Mouse (Mus musculus) stomach, postnatal 0 days (tissue): ENCODE measurements around the gene Gstp2. TPM values are rescaled to one million over a fixed set of nuclear protein-coding genes. Genes with fewer than 3 reads are reported as not detected.

Experiments used
- ATAC-seq: fragments of 200-750 bp; cut with Nextera tagmentation; 2 replicates; pipeline ENCODE4 v1.8.0; 2017; ENCODE audit not compliant: low FRiP score, low TSS enrichment
- DNase-seq: peaks from one replicate; pipeline ENCODE4 v3.0.0-alpha.2; 2016; ENCODE audit warnings: low spot score
- H3K27ac ChIP-seq: fragments of 300-500 bp; sonication (generic); replicated peaks from 2 replicates; pipeline ENCODE4 v1.5.1; 2014; ENCODE audit warnings: mild to moderate bottlenecking, control low read depth
- H3K27me3 ChIP-seq: fragments of 300-500 bp; sonication (generic); 2 replicates; pipeline ENCODE4 v1.6.1; 2014; ENCODE audit warnings: low read length; ENCODE audit not compliant: control insufficient read depth, insufficient read depth
- H3K36me3 ChIP-seq: fragments of 300-500 bp; sonication (generic); 2 replicates; pipeline ENCODE4 v1.6.1; 2014; ENCODE audit warnings: low read length, mixed read lengths; ENCODE audit not compliant: control insufficient read depth, insufficient read depth
- H3K4me1 ChIP-seq: fragments of 300-500 bp; sonication (generic); replicated peaks from 2 replicates; pipeline ENCODE4 v1.6.1; 2014; ENCODE audit warnings: antibody characterized with exemption; ENCODE audit not compliant: control insufficient read depth, insufficient read depth
- H3K4me2 ChIP-seq: fragments of 300-500 bp; sonication (generic); replicated peaks from 2 replicates; pipeline ENCODE4 v1.6.1; 2014; ENCODE audit warnings: low read depth, mild to moderate bottlenecking, control low read depth, moderate library complexity
- H3K4me3 ChIP-seq: fragments of 300-500 bp; sonication (generic); 2 replicates; pipeline ENCODE4 v1.5.1; 2014; ENCODE audit warnings: low read depth, low read length, control low read depth
- H3K9ac ChIP-seq: fragments of 300-500 bp; sonication (generic); 2 replicates; pipeline ENCODE4 v1.6.1; 2014; ENCODE audit warnings: mild to moderate bottlenecking, low read length, control low read depth, mixed read lengths
- H3K9me3 ChIP-seq: fragments of 300-500 bp; sonication (generic); 2 replicates; pipeline ENCODE4 v1.6.1; 2016; ENCODE audit warnings: low read length; ENCODE audit not compliant: control insufficient read depth
- CTCF ChIP-seq: IDR thresholded peaks from 2 replicates; pipeline ENCODE4 v1.5.1; 2016; ENCODE audit warnings: antibody characterized with exemption, low read depth, mild to moderate bottlenecking, moderate library complexity
- EP300 ChIP-seq: optimal IDR thresholded peaks from 2 replicates; pipeline ENCODE3; 2016; ENCODE audit warnings: antibody characterized with exemption
- WGBS: fragments of 180-500 bp; shearing (Covaris S2); extraction: QIAGEN DNeasy Blood & Tissue Kit; methylation state at CpG from one replicate; pipeline ENCODE4 v1.1.7; 2014; 5-methylcytosine and 5-hydroxymethylcytosine counted together
- polyA plus RNA-seq: library from polyadenylated mRNA; unstranded; fragments of >200 nt; fragmentation: Nextera tagmentation; extraction: Ambion mirVana; gene quantifications from 2 replicates; pipeline ENCODE4 v1.2.1, GENCODE M21; 2015

Gene Gstp2
- 85.2 and 93.1 TPM in 2 replicates for polyA plus RNA-seq

- ATAC-seq: peak; percentile 90
- WGBS: 11% methylated on average over 16 of the region's 16 CpGs
- no peaks in the 10 kb centered on the region for H3K27me3 ChIP-seq
Observed at GRCm38 (mm10) chr19:4045966-4046865, at the start of gene Gstp2. Gene Gstp2, minus strand, starts transcription at chr19:4046023.

DNA sequence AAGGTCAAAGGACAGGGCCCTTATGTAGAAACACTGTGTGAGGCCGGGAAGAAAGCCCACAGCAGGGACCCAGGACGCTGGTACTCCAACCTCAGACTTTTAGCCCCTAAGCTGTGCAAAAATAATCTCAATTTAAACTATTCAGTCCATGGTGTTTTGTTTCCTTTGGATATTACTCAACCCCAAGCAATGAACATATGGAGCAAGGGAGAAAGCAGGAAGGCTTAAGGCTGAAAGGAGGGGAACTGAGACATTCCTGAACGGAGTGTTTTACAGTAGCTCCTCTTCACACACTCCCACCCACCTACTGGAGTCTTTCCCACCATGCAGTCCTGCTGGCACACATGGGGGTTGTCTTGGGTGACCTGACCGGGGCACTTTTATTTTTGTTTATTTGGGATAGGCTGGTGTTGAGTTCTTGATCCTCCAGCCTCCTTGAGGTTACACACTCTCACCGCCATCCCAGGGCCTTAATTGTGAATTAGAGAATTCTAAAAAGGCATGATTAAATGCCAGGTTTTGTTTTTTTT, 49.0 kb upstream of the Gstp2 start:
- no peaks in the 10 kb centered on the region for H3K9me3 ChIP-seq
- 76% methylated on average over 5 of the region's 5 CpGs for WGBS
- no peak overlapping the region for H3K4me2 ChIP-seq
- H3K9ac ChIP-seq: no peak overlapping the region
- TF ChIP-seq EP300 (no peak), CTCF (no peak)
- no peak for DNase-seq
- peaks cover 16% of the 10 kb centered on the region for H3K4me1 ChIP-seq
- no peak for ATAC-seq
- no peaks in the 10 kb centered on the region for H3K27me3 ChIP-seq
- no peak overlapping the region for H3K27ac ChIP-seq
- no peaks in the 10 kb centered on the region for H3K36me3 ChIP-seq
- no peak overlapping the region for H3K4me3 ChIP-seq

More at GRCm38 (mm10) chr19:4045966-4046865, at the start of gene Gstp2:
- Histone ChIP-seq H3K36me3 (no peaks in the 10 kb centered on the region), H3K9me3 (no peaks in the 10 kb centered on the region), H3K9ac (no peak within 1 kb of the TSS), H3K4me2 (peak within 1 kb of the TSS; percentile 37), H3K4me1 (no peaks in the 10 kb centered on the region), H3K4me3 (no peak within 1 kb of the TSS), H3K27ac (peak within 1 kb of the TSS; percentile 93)
- DNase-seq: peak; percentile 92
- peak; percentile 96 for TF ChIP-seq EP300
- peak; percentile 78 for TF ChIP-seq CTCF

GRCm38 (mm10) chr19:4094348-4094747, 48.5 kb upstream of the Gstp2 start:
- WGBS: 56% methylated on average over 3 of the region's 3 CpGs
- no peak overlapping the region for H3K9ac ChIP-seq
- H3K27me3 ChIP-seq: no peaks in the 10 kb centered on the region
- DNase-seq (no peak), ATAC-seq (no peak)
- H3K4me3 ChIP-seq: no peak overlapping the region
- no peak overlapping the region for H3K4me2 ChIP-seq
- no peak overlapping the region for H3K27ac ChIP-seq
- H3K36me3 ChIP-seq: no peaks in the 10 kb centered on the region
- TF ChIP-seq EP300: no peak
- TF ChIP-seq CTCF: no peak
- H3K4me1 ChIP-seq: peaks cover 12% of the 10 kb centered on the region
- H3K9me3 ChIP-seq: no peaks in the 10 kb centered on the region

DNA sequence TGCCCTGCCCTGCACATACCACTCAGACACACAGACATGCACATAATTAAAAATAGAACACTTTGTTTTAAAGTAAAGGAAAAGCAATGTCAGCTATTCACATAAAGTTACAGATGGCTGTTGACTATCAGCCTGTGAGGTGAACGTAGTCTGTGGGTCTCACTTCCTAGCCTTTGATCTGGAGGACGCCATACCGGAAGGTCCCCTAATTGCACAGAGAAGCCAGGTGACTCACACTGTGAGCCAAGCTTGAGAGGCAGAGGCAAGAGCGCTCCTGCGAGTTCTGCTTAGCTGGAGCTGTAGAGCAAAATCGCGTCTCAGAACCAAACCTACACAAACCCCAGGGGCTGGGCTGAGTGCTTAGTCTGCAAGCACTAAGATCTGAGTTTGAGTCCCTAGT, 47.9 kb upstream of the Gstp2 start:
- H3K27ac ChIP-seq: no peak overlapping the region
- 64% methylated on average over 7 of the region's 7 CpGs for WGBS
- H3K9ac ChIP-seq: no peak overlapping the region
- H3K27me3 ChIP-seq: no peaks in the 10 kb centered on the region
- TF ChIP-seq CTCF (no peak), EP300 (no peak)
- H3K36me3 ChIP-seq: no peaks in the 10 kb centered on the region
- H3K9me3 ChIP-seq: no peaks in the 10 kb centered on the region
- H3K4me2 ChIP-seq: no peak overlapping the region
- peaks cover 8% of the 10 kb centered on the region; the same call in 1 of the 2 replicates for H3K4me1 ChIP-seq
- no peak overlapping the region for H3K4me3 ChIP-seq
- ATAC-seq: no peak
- DNase-seq: no peak

GRCm38 (mm10) chr19:4092750-4093149, 46.9 kb upstream of the Gstp2 start:
- no peak for TF ChIP-seq CTCF
- TF ChIP-seq EP300: no peak
- ATAC-seq (no peak), DNase-seq (no peak)
- Histone ChIP-seq H3K36me3 (no peaks in the 10 kb centered on the region), H3K9ac (no peak overlapping the region), H3K27ac (no peak overlapping the region), H3K4me1 (0 out of 2 replicates have a peak, but pooled peaks cover 3% of the 10 kb centered on the region), H3K27me3 (no peaks in the 10 kb centered on the region), H3K9me3 (no peaks in the 10 kb centered on the region), H3K4me2 (no peak overlapping the region), H3K4me3 (no peak overlapping the region)
- 86% methylated on average over 3 of the region's 3 CpGs for WGBS

DNA sequence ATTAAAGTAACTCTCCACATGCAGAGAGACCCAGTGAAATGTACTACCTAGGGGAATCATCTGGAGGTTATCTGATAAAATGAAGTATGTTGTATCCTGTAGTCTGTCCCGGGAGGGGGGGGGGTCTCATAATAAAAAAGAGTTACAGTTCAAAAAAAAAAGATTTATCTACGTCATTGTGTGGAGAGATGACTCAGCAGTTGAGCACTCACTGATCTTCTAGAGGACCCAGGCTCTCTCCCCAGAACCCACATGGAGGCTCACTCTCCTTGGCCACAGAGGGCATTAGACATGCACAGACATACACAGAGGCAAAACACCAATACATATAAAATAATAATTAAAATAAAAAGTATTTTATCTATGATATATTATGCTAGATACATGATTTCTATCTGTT, 45.6 kb upstream of the Gstp2 start:
- DNase-seq: no peak
- Histone ChIP-seq H3K4me3 (no peak overlapping the region), H3K4me1 (0 out of 2 replicates have a peak, but pooled peaks cover under 1% of the 10 kb centered on the region), H3K4me2 (no peak overlapping the region), H3K9ac (no peak overlapping the region), H3K27me3 (no peaks in the 10 kb centered on the region), H3K9me3 (no peaks in the 10 kb centered on the region), H3K36me3 (no peaks in the 10 kb centered on the region), H3K27ac (no peak overlapping the region)
- TF ChIP-seq CTCF: no peak
- no peak for TF ChIP-seq EP300
- ATAC-seq: no peak
- WGBS: 55% methylated on average over 2 of the region's 2 CpGs
